Mouse (Mus musculus) cerebellum, adult 11 months (tissue): ENCODE data around the gene Khdrbs1.
"Not testable (repeated sequence)": the region's sequence is repeated elsewhere in the genome, so short reads cannot be mapped to it uniquely, and the experiment has no call there.

Source experiments
- DNase-seq: peaks from one replicate; pipeline ENCODE4 v3.0.0; 2022

Khdrbs1 gene

GRCm38 (mm10) chr4:129743010-129743390 lies 897 bp upstream of the Khdrbs1 start:
- DNase-seq = no peak

GRCm38 (mm10) chr4:129741974-129742231 lies 200 bp downstream of the Khdrbs1 start:
- no peak for DNase-seq

DNA sequence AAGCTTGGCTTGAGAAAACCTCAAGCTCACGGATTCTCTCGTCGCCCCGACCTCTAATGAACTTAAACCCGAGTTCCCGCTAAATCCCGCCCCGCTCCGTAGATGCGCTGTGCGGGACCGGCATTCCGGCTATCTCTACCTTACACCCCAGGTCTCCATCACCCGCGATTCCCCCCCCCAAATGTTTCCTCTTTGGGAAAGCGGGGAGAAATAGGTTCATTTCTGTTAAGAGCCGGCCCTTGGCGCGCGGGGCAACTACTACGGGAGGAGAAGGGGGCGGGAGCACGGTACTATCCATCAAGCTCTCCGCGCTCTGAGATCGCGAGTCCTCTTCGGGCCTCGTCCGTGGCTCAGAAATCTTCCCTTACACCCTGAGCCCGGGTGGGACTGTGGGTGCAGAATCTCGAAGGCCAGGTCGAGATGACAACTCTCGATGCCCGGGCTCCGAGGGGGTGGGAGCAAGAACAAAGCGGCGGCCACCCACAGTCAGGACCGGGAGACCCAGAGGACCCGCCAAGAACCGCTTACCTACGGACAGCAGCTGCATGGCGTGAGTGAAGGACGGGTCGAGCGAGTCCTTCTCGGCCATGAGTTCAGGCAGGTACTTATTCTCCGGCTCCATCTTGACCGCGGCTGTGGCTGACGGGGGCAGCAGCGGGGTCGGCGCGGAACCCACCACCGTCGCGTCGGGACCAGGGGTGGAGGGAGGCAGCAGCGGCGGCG lies 691 bp downstream of the Khdrbs1 start:
- DNase-seq = peak; percentile 33

GRCm38 (mm10) chr4:129739111-129739645 lies 2.9 kb downstream of the Khdrbs1 start:
- DNase-seq = no peak

DNA sequence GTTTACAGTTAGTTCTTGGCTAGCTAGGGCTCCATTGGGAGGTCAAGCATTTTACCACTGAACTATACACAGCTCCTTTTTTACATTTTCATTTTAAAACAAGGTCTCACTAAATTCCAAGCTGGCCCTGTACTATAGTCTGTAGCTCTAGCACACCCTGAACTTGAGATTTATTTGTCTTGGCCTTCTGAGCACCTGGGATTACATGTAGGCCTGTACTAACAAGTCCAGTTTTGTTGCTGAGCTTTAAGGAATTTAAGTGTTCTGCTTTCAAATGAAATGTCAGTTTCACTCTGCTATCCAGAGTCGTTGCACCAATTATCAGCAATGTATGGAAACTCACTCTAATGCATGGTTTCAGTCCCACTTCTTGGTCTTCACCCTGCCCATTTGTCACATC lies 5.9 kb downstream of the Khdrbs1 start:
- no peak for DNase-seq

DNA sequence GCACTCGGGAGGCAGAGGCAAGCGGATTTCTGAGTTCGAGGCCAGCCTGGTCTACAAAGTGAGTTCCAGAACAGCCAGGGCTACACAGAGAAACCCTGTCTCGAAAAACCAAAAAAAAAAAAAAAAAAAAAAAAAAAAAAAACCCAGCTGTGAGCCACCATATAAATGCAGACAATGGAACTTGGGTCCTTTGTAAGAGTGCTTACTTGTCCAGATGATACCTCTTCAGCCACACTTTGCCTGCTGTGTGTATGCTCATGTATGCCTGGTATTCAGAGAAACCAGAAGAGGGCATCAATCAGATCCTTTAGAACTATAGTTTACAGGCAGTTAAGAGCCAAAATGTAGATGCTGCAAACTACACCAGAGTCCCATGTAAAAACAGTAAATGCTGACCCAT lies 6.6 kb downstream of the Khdrbs1 start:
- not testable (repeated sequence) for DNase-seq

GRCm38 (mm10) chr4:129731423-129731822 lies 10.7 kb downstream of the Khdrbs1 start:
- no peak for DNase-seq

DNA sequence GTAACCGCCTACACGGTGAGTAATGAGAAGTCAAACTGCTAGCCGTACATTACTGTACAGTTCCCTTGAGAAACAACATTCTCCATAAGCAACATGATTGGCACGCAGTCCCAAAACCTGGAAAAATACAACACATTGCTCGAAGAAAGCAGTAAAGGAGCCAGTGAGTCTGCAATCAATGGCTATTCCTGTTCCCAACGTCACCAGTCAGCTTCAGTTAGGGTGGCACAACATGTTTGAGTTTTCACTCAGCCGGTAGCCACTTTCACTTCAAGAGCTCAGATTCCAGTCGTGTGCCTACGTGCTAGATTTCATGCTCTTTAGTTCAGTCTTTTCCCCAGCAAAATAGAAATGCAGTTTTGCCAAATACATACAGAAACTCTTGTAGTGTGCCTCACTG lies 25.8 kb downstream of the Khdrbs1 start:
- DNase-seq = no peak

DNA sequence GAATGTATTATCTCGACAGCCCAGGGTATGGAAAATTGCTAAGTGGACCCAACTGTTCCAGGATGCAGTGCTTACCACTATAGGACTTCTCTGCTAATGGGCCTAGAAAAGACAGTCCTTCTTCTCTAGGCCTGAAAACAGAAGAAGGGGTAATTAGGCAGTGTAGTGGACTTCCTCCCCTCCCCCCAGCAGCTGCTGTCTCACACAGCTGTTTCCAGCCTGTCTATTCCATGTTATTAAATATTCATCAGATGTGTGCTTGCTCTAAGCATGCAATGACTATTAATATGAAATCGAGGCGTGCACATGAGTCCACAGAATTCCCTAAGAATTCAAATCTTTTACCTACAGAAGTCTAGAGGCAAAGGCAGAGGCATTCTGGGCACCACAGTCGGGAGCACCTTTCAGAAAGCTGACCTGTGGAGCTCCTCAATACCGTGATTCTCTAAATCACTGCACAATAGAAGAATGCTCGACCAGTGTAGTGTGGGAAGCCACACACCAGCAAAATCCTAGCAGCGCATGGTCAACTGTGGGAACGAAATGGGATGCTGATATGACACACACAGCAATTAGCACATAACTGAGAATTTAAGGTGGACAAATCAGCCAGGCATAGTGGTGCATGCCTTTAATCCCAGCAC lies 32.5 kb downstream of the Khdrbs1 start:
- DNase-seq = no peak

DNA sequence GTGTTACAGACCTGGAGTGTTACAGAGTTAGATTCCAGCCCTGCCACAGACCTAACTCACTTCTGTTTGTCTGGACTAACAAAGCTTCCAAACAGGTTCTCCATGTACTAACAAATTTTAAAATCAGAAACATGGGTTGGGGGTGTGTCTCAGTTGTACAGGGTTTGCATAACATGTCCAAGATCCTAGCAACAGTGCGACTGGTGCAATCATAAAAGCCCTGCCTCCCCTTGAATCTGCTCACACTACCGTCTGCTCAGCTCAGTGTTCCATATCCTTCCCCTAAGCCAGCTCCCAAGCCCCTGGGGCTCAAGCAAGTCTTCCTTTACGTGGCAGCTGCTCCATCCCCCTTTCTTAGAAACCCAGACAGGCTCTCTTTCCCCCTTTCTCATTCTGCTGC lies 35.4 kb downstream of the Khdrbs1 start:
- no peak for DNase-seq

DNA sequence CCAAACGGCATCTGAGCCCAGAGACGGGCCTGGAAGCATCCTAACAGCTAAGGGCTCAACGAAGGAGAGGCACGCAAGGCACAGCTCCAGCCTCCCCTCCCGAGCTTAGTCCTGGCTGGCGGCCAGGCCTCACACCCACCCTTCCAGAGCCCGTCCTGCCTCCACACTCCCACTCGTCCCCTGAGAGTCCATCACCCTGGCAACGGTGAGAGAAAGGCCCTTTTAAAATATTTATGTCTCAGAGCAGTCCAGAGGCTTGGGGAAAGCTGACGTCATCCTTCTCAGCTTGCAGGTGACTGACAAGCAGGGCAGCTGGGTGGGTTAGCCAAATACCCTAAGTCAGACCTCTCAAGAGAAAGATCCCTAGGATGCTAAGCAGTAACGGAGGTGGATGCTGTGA lies 39.6 kb downstream of the Khdrbs1 start:
- no peak for DNase-seq

- peak; percentile 75 for DNase-seq
These were observed 40.4 kb downstream of the Khdrbs1 start for GRCm38 (mm10) chr4:129701503-129702377.

DNA sequence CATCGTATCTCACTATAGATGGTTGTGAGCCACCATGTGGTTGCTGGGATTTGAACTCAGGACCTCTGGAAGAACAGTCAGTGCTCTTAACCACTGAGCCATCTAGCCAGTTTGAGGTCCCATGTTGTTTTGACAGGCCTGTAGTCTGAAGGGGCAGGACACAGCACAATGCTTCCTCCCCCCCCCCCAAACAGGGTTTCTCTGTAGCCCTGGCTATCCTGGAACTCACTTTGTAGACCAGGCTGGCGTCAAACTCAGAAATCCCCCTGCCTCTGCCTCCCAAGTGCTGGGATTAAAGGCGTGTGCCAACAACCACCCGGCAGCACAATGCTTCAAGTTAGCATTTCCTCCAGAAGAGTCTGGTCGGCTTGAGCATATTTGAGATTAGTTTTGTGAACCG lies 41.4 kb downstream of the Khdrbs1 start:
- not testable (repeated sequence) for DNase-seq

- no peak for DNase-seq
These were observed 41.9 kb downstream of the Khdrbs1 start for GRCm38 (mm10) chr4:129700216-129700615.

DNA sequence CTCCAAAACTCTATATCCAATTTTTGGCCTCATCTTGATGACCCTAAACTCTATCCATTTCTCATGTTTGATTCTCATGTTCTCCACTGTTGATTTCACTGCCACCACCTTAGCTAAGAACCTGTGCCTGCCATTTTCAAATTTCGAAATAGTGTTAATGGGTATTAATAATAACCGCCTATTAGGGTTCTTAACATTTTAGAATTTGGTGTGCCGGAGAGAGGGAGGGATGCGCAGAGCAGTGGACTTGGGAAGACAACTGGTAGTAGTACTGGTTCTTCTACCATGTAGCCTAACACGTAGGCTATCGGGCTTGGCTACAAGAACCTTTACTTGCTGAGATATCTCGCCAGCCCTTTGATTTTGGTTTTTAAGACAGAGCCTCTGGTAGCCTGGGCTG lies 44.9 kb downstream of the Khdrbs1 start:
- DNase-seq = no peak

GRCm38 (mm10) chr4:129696158-129696985 lies 45.7 kb downstream of the Khdrbs1 start, which contains the start of gene Tmem39b:
Gene Tmem39b, minus strand, starts transcription at chr4:129696838.
- DNase-seq = peak; percentile 88

- no peak for DNase-seq
These were observed 46.3 kb downstream of the Khdrbs1 start for GRCm38 (mm10) chr4:129695815-129696157.

DNA sequence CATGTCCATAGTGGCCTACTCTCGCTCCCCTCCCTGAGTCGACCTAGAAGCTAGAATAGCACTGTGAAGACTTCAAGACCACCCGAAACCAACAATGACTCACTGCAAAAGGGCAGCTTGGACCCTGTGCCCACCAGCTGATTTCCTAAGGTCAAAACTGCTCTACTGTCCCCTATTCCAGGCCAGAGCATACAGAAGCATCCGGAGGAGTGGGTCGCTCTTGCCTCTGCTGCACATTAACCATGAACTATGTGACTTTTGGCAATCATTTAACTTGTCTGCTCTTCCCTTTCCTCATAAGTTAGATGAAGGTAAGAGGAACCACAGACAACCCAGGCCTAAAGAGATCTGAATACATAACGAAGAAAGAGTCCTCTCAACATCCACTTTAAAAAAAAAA lies 57.6 kb downstream of the Khdrbs1 start:
- no peak for DNase-seq

- DNase-seq = no peak
These were observed 58.1 kb downstream of the Khdrbs1 start for GRCm38 (mm10) chr4:129683901-129684493.

- DNase-seq = no peak
These were observed 60.3 kb downstream of the Khdrbs1 start for GRCm38 (mm10) chr4:129681837-129682236.

DNA sequence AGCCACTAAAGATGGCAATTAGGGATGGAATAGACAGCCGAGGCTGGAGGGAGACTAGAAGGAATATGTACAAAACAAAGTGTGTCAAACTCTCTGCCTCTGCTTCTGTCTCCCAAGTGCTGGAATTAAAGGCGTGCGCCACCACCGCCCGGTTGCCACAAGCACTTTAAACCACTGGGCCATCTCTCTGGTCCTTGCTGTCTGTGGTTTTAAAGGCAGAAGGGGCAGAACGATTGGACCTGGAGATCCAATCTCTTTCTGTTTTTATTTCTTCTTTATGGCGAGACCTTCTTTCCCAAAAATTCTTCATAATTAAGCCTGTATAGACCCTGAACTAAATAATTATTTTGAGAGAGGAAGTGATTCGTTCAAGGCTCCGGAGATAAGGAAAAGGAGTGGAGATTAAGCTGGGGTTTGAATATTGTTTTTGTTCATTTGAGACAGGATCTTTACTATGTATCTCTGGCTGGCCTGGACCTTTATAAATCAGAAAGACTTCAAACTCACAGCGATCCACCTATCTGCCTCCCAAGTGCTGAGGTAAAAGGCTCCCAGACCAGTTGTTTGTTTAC lies 69.1 kb downstream of the Khdrbs1 start:
- no peak for DNase-seq
